32 mouse cellular contexts compared by ENCODE assay signal in genomic region chr2:180300252-180300651, GRCm38 (mm10). TPM values are rescaled to one million over a fixed set of nuclear protein-coding genes. Genes with fewer than 3 reads are reported as not detected.
DNase-seq lines count a peak whose midpoint lies in the region; ATAC-seq and TF ChIP-seq lines count a peak whose summit lies in the region.
"Had no signal": no experiment of that assay in that cellular context is flagged by ENCODE, and none has a peak within 500 bp of the region (broad histone marks: within the 10 kb centered on the region; RNA-seq: fewer than 3 reads in every experiment).

No protein-coding gene starts in this region.

- no peak overlapping the region for H3K4me3 ChIP-seq in lung, embryonic 15.5 days
- no peak overlapping the region for H3K4me3 ChIP-seq in ES-E14 (ENCODE audit: insufficient read depth in 1 of 2, low read depth in 1 of 2, low read length in 2 of 2, poor library complexity in 1 of 2, severe bottlenecking in 1 of 2)
- H3K4me3 ChIP-seq in stomach, embryonic 15.5 days (replicated peaks), result no peak overlapping the region
- H3K4me3 ChIP-seq: embryonic facial prominence, embryonic 10.5 days; embryonic facial prominence, embryonic 15.5 days; forebrain, embryonic 13.5 days; hindbrain, embryonic 12.5 days; midbrain, embryonic 15.5 days had no signal

- no peak for DNase-seq in lung, postnatal 25 days (ENCODE audit: low spot score)
- DNase-seq in 416B (ENCODE audit: low read depth), result peak; percentile 51
- no peak for DNase-seq in ES-E14 (ENCODE audit: low read depth, low spot score)
- DNase-seq: adrenal gland, adult 8-10 months; cerebellum, adult 8-10 months; cerebellum, postnatal 25 days; gastrocnemius, postnatal 14 days; heart, postnatal 36 days; kidney, adult 8-10 months; kidney, postnatal 10 days; layer of hippocampus, postnatal 36 days; left cerebral cortex, postnatal 4 days; right cerebral cortex, postnatal 25 days; spleen, adult 18-20 months; thymus, postnatal 4 days had no signal

- H3K27me3 ChIP-seq in lung, embryonic 15.5 days, result no peaks in the 10 kb centered on the region
- no peaks in the 10 kb centered on the region for H3K27me3 ChIP-seq in stomach, embryonic 15.5 days (replicated peaks)
- H3K27me3 ChIP-seq: embryonic facial prominence, embryonic 15.5 days; forebrain, embryonic 13.5 days; hindbrain, embryonic 12.5 days; midbrain, embryonic 15.5 days had no signal

- H3K4me2 ChIP-seq in lung, embryonic 15.5 days, result no peak overlapping the region
- no peak overlapping the region for H3K4me2 ChIP-seq in stomach, embryonic 15.5 days
- H3K4me2 ChIP-seq: embryonic facial prominence, embryonic 15.5 days; forebrain, embryonic 13.5 days; hindbrain, embryonic 12.5 days; midbrain, embryonic 15.5 days had no signal

- H3K36me3 ChIP-seq in lung, embryonic 15.5 days, result no peaks in the 10 kb centered on the region
- H3K36me3 ChIP-seq in ES-E14 (ENCODE audit: control insufficient read depth, insufficient read depth, low read length, poor library complexity, severe bottlenecking), result no peaks in the 10 kb centered on the region
- H3K36me3 ChIP-seq in stomach, embryonic 15.5 days, result no peaks in the 10 kb centered on the region
- H3K36me3 ChIP-seq: embryonic facial prominence, embryonic 10.5 days; embryonic facial prominence, embryonic 15.5 days; hindbrain, embryonic 12.5 days; midbrain, embryonic 15.5 days had no signal

- H3K27ac ChIP-seq in lung, embryonic 15.5 days, result peak overlapping the region; percentile 15; the same call in 1 of the 2 replicates
- no peak overlapping the region for H3K27ac ChIP-seq in ES-E14 (ENCODE audit: insufficient read depth, low read depth, low read length, poor library complexity, severe bottlenecking)
- H3K27ac ChIP-seq in stomach, embryonic 15.5 days, result 0 out of 2 replicates have a peak overlapping the region, but pooled peaks have one; percentile 6
- H3K27ac ChIP-seq: embryonic facial prominence, embryonic 10.5 days; embryonic facial prominence, embryonic 15.5 days; forebrain, embryonic 13.5 days; hindbrain, embryonic 12.5 days; liver, embryonic 14.5 days; midbrain, embryonic 15.5 days had no signal

- no peak for ATAC-seq in lung, embryonic 15.5 days (ENCODE audit: borderline replicate concordance, extremely low read depth, low FRiP score, low TSS enrichment)
- no peak for ATAC-seq in stomach, embryonic 15.5 days (ENCODE audit: insufficient read depth, low FRiP score, low read depth)
- no peak for ATAC-seq in frontal cortex, adult (ENCODE audit: low TSS enrichment)
- ATAC-seq: activated CD4-positive, CD25-positive, alpha-beta regulatory T cell, adult 4 months; forebrain, embryonic 13.5 days; lung, postnatal 0 days; midbrain, embryonic 15.5 days had no signal

- in situ Hi-C loops in ES-E14 (cut with MboI; ENCODE audit: low sequenced_read_pairs in 2 of 2, unreplicated experiment in 2 of 2), result no loop called here

- peaks cover 38% of the 10 kb centered on the region for H3K4me1 ChIP-seq in lung, embryonic 15.5 days
- H3K4me1 ChIP-seq in ES-E14 (ENCODE audit: control insufficient read depth in 2 of 2, insufficient read depth in 2 of 2, low read length in 2 of 2, poor library complexity in 1 of 2), result peaks cover 0 to 6% of the 10 kb centered on the region in 2 experiments; a peak in 1 of 4 replicates
- H3K4me1 ChIP-seq in stomach, embryonic 15.5 days, result 0 out of 2 replicates have a peak, but pooled peaks cover 3% of the 10 kb centered on the region
- H3K4me1 ChIP-seq: embryonic facial prominence, embryonic 15.5 days; forebrain, embryonic 13.5 days; hindbrain, embryonic 12.5 days; midbrain, embryonic 15.5 days had no signal

- H3K9me3 ChIP-seq in lung, embryonic 15.5 days, result no peaks in the 10 kb centered on the region
- no peaks in the 10 kb centered on the region for H3K9me3 ChIP-seq in ES-E14 (ENCODE audit: control insufficient read depth, insufficient read depth, low read depth, low read length)
- H3K9me3 ChIP-seq in stomach, embryonic 15.5 days, result no peaks in the 10 kb centered on the region
- H3K9me3 ChIP-seq: embryonic facial prominence, embryonic 15.5 days; forebrain, embryonic 13.5 days; hindbrain, embryonic 12.5 days had no signal

- no peak overlapping the region for H3K9ac ChIP-seq in lung, embryonic 15.5 days
- H3K9ac ChIP-seq in ES-E14 (ENCODE audit: insufficient read depth, low read depth, low read length, poor library complexity, severe bottlenecking), result no peak overlapping the region
- no peak overlapping the region for H3K9ac ChIP-seq in stomach, embryonic 15.5 days
- H3K9ac ChIP-seq: embryonic facial prominence, embryonic 15.5 days; forebrain, embryonic 13.5 days; hindbrain, embryonic 12.5 days; liver, embryonic 14.5 days; midbrain, embryonic 15.5 days had no signal

- WGBS in lung, embryonic 15.5 days, result 35% methylated on average over 2 of the region's 2 CpGs
- 27% methylated on average over 2 of the region's 2 CpGs for WGBS in stomach, embryonic 15.5 days

TF ChIP-seq in ES-E14, 5 proteins besides CTCF, POLR2A, EP300 and RAD21:
- TF ChIP-seq HCFC1 (IDR thresholded peaks at IDR 0.05; ENCODE audit: borderline replicate concordance, insufficient read depth, low read length) (no peak), ZNF384 (IDR thresholded peaks at IDR 0.05; ENCODE audit: low read depth, low read length) (no peak), MAFK (IDR thresholded peaks at IDR 0.05; ENCODE audit: insufficient read depth, low read depth, low read length) (peak; percentile 59), ZC3H11A (IDR thresholded peaks at IDR 0.05; ENCODE audit: borderline replicate concordance, low read depth, low read length) (no peak), CHD2 (IDR thresholded peaks at IDR 0.05; ENCODE audit: low read depth, low read length) (no peak)

RNA-seq across cellular contexts. Expression of gene Rbbp8nl, which starts 10.6 kb away (rescaled TPM):
- polyA plus RNA-seq in lung, embryonic 15.5 days (2015; fragmentation: Nextera tagmentation; extraction: Ambion mirVana), result 2.3 and 3.1 TPM in 2 replicates
- 0.54 and 1.4 TPM in 2 replicates for total RNA-seq in ES-E14 (2012; rRNA removed)
- polyA plus RNA-seq in stomach, embryonic 15.5 days (2015; fragmentation: Nextera tagmentation; extraction: Ambion mirVana), result 3.1 and 3.4 TPM in 2 replicates
- total RNA-seq: adrenal gland, adult 8-10 months; adrenal gland, postnatal 4 days; gastrocnemius, postnatal 14 days; granulocyte monocyte progenitor cell, adult 5-6 weeks; heart, postnatal 36 days; layer of hippocampus, postnatal 36 days; left cerebral cortex, postnatal 4 days; neutrophil, adult 5-6 weeks had no signal
- polyA plus RNA-seq: activated CD4-positive, CD25-positive, alpha-beta regulatory T cell, adult 4 months; forebrain, embryonic 13.5 days; midbrain, embryonic 15.5 days; neural tube, embryonic 11.5 days; testis, adult 2 months had no signal

RNA-seq across cellular contexts. Expression of gene Cables2, which starts 27.0 kb away (rescaled TPM):
- polyA plus RNA-seq in lung, embryonic 15.5 days (2015; fragmentation: Nextera tagmentation; extraction: Ambion mirVana), result 14.1 and 16.5 TPM in 2 replicates
- total RNA-seq in ES-E14 (2012; rRNA removed), result 13.4 and 15.5 TPM in 2 replicates
- 14.5 and 15.2 TPM in 2 replicates for polyA plus RNA-seq in stomach, embryonic 15.5 days (2015; fragmentation: Nextera tagmentation; extraction: Ambion mirVana)

RNA-seq across cellular contexts. Expression of gene Gata5, which starts 34.2 kb away (rescaled TPM):
- 26.2 and 27.8 TPM in 2 replicates for polyA plus RNA-seq in lung, embryonic 15.5 days (2015; fragmentation: Nextera tagmentation; extraction: Ambion mirVana)
- total RNA-seq in ES-E14 (2012; rRNA removed), result 0.04 and 0.11 TPM in 2 replicates
- polyA plus RNA-seq in stomach, embryonic 15.5 days (2015; fragmentation: Nextera tagmentation; extraction: Ambion mirVana), result 5.5 and 6.0 TPM in 2 replicates
- total RNA-seq: gastrocnemius, postnatal 14 days; granulocyte monocyte progenitor cell, adult 5-6 weeks; layer of hippocampus, postnatal 36 days; left cerebral cortex, postnatal 4 days; neutrophil, adult 5-6 weeks had no signal
- polyA plus RNA-seq: activated CD4-positive, CD25-positive, alpha-beta regulatory T cell, adult 4 months; embryonic facial prominence, embryonic 15.5 days; forebrain, embryonic 13.5 days; midbrain, embryonic 15.5 days; thymus, postnatal 0 days had no signal

RNA-seq across cellular contexts. Expression of gene Rps21, which starts 43.1 kb away (rescaled TPM):
- 477 and 524 TPM in 2 replicates for polyA plus RNA-seq in lung, embryonic 15.5 days (2015; fragmentation: Nextera tagmentation; extraction: Ambion mirVana)
- total RNA-seq in ES-E14 (2012; rRNA removed), result 4,130 and 4,285 TPM in 2 replicates
- 516 and 531 TPM in 2 replicates for polyA plus RNA-seq in stomach, embryonic 15.5 days (2015; fragmentation: Nextera tagmentation; extraction: Ambion mirVana)
